Mouse (Mus musculus) brain, embryonic 14.5 days (tissue): ENCODE data around the gene Engase.

Experiments used
- CTCF ChIP-seq: fragments of 200-500 bp; IDR thresholded peaks from 2 replicates; pipeline ENCODE4 v1.5.1; 2012; ENCODE audit warnings: inconsistent platforms, mild to moderate bottlenecking, moderate library complexity, borderline replicate concordance; ENCODE audit not compliant: insufficient read depth, insufficient read length; ENCODE audit errors: extremely low read depth
- POLR2A ChIP-seq: fragments of 200-500 bp; IDR thresholded peaks from 2 replicates; pipeline ENCODE4 v1.6.1; 2012; ENCODE audit warnings: mild to moderate bottlenecking, inconsistent platforms, borderline replicate concordance; ENCODE audit not compliant: poor library complexity, insufficient read depth, insufficient read length, severe bottlenecking; ENCODE audit errors: extremely low read depth

DNA sequence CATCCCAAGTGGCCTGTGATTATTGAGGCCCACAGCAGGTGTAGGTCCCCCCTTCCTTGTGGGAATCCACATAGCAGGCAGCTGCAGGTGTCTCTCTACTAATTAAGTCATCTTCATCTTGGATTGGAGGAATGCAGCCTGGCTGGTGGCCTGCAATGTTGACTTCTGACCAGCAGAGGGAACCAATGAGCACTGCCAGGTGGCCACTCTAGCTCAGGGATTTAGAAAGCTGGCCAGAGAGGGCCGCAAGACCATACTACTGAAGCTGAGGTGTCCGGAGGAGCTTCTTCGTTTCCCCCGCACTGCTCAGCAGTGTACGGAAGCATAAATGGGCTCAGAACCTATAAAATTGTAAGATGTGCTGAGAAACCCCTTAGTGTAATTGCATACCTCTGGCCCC is 31.3 kb downstream of the Engase start:
- TF ChIP-seq CTCF (peak; percentile 97), POLR2A (no peak)
